Mouse (Mus musculus) megakaryocyte-erythroid progenitor cell, adult 5-6 weeks (primary cell): ENCODE measurements around the gene Ccdc170. TPM values are rescaled to one million over a fixed set of nuclear protein-coding genes. Genes with fewer than 3 reads are reported as not detected.

Experiments used
- ATAC-seq: replicated peaks from 2 replicates; pipeline ENCODE4 v1.8.0; 2016; ENCODE audit warnings: mild to moderate bottlenecking, inconsistent platforms; ENCODE audit not compliant: severe bottlenecking, poor library complexity, low FRiP score, low TSS enrichment
- total RNA-seq, 2 experiments: library from RNA; stranded (forward) in 1 of 2; stranded (reverse) in 1 of 2; fragments of 200-1000, 215-1000 nt in 1 of 2; fragments of >200 nt in 1 of 2; fragmentation: Nextera tagmentation in 1 of 2; gene quantifications; 2 replicates each; pipeline ENCODE4 v1.2.3; 2014 to 2017

Gene Ccdc170
- total RNA-seq, 2 experiments from 2014 or later: not detected

DNA sequence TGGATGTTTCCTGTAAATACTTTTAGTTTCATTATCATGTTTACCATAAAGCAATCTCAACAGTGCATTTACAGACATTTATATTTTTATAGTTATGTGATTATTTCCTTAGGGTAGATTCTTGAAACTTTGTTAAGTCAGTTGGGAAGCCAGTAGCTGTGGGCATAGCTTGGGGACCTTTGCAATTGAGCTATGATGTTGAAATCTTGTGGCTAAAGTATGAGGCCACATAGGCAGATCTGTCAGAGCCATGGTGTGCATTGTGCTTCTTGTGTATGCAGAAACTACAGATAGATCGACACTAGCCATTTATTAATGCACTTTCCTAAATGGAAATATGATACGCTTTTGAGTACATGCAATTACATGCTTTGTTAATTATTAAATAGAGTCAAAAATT, 35.3 kb downstream of the Ccdc170 start:
- ATAC-seq: no peak

DNA sequence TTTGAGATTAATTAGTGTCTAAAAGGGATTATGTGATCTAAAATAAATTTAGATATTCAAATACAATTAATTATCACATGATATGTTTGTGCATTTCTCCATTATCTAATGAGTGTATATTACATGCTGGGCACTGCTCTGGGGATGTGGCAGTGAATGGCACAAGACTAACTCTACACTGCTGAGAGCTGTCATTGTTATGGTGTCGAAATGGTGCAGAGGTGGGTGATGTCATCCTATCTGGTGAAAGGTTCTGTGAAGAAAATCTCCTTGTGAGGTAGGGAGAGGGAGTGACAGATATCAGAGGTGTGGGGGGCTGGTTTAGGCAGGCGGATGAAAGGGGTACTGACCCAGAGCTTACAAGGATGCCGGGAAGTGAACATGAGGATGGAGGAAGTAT, 37.3 kb downstream of the Ccdc170 start:
- no peak for ATAC-seq

DNA sequence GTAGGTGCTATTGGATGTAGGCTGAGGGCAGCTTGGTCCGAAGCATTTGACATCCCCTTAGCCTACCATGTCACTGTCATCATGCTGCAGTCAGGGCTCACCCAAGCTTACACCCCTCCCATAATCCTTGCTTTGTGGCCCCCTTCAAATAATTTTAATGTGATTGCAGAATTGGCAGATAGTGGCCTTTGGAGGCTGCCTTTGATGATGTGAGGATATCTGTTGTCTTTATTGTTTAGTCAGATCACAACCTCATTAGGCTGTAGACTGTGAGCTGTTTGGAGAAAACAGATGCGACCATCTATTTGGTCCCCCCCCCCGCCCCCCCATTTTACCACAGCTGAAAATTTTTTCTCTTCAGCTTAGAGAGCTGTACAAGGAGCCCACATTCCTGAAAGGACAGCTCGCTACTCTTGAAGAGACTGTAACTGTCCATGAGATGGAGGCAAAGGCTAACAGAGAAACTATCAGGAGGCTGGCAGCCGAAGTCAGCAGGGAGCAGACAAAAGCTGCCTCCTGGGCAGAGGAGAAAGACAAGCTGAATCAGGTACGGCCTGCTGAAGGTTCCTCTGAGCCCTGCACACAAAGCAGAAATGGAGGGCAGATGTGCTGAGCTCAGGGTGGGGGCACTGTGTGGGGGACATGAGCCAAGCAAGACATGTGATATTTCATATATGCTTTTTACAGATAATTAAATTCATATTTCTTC, 38.2 kb downstream of the Ccdc170 start:
- ATAC-seq: no peak

DNA sequence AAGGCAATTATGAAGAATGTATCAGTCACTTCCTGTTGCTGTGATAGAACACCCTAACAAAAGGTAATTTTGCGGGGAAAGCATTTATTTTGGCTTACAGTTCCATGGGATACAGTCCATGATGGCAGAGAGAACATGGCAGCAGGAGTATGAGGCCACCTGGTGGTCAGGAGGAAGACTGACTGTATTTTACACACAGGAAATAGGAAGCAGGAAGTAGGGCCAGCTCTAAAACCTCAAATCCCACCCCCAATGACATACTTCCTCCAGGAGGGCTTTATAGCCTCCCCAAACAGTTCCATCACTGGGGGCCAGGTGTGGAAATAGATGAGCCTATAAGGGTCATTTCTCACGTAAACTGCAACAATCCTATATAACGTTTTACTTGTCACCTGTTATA, 39.8 kb downstream of the Ccdc170 start:
- ATAC-seq: 0 out of 2 replicates have a peak, but pooled peaks have one; percentile 50

DNA sequence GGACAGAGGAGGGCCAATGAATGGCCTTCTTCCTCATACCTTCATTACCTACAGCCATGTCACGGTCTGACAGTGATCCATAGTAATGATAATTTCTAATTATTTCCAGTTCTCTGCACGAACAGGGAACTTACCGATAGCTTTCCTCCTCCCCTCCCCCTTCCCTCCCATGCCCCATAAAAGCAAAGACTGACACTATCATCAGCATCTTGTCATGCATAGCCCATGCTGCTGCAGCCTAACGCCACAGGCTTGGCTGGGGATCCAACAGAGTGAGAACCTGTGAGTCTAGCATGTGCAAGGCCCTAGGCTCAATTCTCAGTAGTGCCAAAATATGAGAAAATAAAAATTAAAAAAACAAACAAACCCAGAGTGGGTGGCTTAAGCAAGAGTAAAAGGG, 40.8 kb downstream of the Ccdc170 start:
- ATAC-seq: no peak

DNA sequence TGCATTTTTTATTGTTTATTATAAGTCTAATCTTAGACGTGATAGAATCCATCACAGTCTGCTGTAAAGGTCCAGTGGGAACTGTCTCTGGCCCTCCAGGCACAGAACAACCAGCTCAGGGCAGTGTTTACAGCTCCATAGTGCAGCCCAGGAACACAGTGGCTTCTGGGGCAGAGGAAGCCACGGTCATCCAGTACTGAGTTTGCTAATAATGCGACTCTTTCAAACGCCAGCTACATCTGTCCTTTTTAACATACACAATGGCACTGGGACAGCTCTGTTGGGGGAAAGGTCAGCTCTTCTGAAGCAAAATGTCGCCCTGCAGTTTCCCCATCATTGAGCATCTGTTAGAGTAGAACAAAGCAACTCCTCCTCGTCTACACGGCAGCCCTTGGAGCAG, 45.7 kb downstream of the Ccdc170 start:
- no peak for ATAC-seq

DNA sequence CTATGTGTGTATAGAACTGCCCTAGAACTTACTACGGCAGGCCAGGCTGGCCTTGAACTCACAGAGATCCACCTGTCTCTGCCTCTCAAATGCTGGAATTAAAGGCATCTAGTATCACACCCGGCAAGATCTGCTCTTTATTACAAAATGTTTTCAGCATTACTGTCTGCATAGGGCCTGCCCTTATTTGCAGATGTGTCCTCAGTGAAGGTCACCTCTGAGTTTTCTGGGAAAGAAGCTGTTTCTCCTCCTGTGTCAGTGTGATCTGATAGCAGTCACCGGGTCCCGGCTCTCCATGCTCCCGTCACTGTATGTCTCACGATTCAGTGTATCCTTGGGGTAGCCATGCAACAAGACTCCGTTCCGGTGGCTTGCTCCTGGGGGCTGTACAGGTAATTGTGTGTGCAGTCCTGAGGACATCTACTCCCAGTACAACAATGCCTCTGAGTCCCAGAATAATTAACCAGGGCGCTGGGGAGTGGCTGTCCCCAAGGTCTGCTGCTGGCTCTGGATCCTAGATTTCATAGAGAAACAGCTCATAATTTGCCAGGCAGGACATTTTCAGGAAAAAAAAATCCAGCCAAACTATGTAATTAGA, 48.4 kb downstream of the Ccdc170 start:
- no peak for ATAC-seq

DNA sequence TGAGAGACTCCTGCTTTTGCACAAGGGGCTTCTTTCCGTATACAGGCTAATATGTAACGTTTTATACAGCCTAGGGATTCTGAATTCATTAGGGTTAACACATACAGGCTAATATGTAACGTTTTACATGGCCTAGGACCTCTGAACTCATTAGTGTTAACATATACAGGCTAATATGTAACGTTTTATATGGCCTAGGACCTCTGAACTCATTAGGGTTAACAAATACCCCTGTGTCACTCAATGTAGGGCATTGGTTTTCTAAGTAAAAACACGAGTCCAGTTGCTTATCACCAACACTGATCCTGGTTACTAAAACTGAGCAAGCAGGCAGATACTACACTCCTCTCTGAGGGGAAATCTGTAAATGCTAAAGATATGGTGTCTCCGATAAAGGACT, 49.6 kb downstream of the Ccdc170 start:
- no peak for ATAC-seq

DNA sequence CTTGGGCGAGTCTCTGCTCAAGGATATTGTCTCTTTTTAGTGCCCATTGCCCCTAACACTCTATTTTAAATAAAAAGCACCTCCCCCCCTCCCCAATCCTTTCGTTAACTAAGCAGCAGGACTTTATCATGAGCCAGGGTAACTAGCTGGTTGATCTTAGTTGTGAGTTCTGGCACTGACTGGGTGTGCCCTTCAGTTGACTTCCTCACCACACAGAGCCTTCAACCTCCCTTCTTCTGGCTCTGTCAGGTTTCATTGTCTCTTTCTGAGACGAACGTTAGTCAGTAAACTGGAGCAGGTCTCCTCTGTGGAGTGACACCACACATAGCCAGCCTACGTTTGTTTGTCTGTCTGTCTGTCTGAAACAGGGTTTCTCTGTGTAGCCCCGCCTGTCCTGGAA, 50.4 kb downstream of the Ccdc170 start:
- ATAC-seq: no peak

DNA sequence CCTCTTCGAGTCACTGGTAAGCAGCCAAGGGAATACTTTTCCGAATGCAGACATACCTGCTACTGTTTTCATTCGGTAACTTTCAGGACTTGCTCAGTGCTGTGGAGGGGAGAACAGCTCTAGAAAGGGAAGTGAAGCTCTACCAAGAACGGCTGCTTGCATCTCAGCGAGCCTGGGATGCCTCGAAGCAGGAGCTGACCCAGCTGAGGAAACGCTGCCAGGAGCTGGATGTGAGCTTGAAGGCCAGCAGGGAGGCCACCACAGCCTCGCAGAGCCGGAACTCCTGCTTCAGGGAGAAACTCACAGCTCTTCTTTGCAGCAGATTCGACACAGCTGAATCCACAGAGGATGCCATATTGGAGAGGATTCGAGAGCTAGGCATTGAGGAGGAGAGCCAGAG, 51.6 kb downstream of the Ccdc170 start:
- no peak for ATAC-seq

DNA sequence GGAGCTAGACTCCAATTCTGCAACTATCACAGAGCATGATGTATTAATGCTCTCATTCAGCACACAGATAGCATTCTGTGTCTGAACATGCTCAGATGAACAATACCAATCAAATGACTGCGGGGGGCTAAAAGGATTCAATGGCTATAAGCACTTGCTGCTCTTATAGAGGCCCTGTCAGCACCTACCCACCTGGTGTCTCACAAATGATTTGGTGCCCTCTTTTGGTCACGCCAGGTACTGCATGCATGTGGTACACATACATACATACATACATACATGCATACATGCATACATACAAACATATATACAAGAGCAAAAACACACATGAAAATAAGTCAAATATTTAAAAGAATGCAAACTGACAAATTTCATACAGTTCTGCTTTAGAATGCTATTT, 63.2 kb downstream of the Ccdc170 start:
- 0 out of 2 replicates have a peak, but pooled peaks have one; percentile 30 for ATAC-seq

DNA sequence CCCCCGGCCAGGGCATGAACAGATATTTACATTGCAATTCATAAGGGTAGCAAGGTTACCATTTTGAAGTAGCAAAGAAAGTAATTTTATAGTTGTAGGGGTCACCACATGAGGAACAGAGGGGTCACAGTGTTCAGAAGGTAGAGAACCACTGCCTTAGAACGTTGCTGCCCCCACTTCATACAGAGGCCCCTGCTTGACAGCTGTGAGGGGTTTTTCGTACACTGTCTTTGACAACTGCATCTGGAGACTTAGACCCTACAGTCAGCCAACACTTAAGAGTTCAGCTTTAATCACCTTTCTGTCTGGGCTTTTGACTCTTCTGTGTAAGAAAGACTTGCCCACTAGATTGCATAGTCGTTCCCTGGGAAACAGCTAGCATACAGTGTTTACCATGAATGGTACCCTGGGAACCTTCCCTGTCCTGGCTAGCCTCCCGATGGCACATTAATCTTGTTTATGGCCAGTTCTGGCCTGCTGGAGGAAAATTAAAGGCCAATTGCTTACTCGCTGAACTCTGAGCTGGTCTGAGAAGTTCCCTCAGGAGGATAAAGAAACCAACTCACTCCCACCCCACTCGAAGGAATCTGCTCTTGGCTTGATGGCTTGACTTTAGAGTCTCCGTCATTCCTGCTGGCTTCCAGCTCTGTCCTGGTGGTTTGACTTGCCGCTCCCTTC, 71.3 kb downstream of the Ccdc170 start:
- no peak for ATAC-seq

DNA sequence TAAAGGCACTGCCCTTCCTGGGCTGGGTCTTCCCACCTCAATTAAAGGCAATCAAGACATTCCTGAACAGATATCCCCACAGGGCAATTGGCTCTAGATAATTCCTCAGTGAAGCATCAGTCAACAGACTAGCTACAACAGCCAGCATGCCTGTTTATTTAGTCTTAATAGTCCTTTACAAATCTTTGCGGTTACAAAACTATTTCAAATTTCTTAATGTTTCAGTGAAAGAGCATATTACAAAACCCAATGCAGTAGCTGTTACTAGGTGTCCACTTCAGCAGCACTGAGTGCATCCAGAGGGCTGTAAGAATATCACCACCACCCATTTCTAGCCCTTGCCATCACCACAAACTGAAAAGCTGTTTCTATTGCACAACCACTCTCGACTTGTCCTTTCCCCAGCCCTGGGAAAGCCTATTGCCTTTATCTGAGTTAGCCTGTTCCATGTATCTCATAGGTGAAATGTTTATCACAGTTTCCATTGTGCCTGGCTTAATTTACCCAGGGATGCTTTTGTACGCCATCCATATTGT, 74.6 kb downstream of the Ccdc170 start:
- ATAC-seq: no peak

DNA sequence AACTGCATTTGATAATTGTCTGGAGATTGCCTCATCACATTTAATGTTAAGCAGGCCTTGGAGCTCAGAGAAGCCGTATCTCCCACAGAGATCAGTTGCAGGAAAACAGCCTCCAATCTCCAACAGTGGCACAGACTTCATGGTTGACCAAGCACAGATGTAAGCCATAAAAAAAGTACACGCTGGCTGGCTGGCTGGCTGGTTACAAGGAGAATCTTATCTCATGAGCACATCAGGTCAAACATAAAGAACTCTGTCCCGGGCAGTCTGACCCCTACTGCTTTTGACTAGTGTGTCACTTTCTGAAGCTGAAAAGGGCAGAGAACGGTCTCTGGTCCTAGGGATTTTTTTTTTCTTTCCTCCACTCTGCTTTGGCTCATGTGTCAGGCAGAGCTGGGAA, 76.8 kb downstream of the Ccdc170 start:
- no peak for ATAC-seq

DNA sequence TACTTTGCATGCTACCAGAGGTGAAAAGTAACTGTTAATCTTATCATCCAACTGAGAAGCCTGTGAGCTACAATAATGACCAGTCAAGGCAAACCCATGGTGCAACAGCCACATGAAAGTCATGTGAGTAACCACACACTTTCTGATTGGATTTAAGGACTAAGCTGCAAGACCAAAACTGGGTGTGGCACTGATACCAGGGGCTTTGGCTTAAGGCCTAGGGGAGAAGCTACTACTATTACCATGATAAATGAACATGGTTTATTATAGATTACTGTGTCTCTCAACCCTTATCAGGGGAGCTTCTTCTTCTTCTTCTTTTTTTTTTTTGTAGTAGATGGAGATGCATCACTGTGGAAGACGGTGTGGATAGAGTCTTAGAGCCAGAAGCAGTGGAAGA, 82.8 kb downstream of the Ccdc170 start:
- 0 out of 2 replicates have a peak, but pooled peaks have one; percentile 52 for ATAC-seq

DNA sequence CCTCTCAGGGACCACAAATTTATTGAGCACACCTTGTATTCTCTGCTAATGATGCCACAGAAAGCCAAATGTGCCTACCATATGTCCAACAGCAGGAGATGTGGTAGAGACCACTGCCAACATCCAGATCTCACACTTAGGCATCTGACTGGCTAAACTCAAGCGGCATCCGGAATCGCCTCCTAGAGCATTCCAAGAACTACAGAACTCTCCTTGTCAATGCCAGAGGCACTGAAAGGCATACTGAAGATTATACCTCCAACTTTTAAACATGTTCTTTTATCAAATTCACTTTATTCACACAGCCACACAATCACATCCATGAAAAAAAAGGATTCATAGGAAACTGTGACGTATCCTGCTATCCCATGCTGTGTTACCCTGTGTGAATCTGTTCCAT, 88.5 kb downstream of the Ccdc170 start:
- no peak for ATAC-seq

DNA sequence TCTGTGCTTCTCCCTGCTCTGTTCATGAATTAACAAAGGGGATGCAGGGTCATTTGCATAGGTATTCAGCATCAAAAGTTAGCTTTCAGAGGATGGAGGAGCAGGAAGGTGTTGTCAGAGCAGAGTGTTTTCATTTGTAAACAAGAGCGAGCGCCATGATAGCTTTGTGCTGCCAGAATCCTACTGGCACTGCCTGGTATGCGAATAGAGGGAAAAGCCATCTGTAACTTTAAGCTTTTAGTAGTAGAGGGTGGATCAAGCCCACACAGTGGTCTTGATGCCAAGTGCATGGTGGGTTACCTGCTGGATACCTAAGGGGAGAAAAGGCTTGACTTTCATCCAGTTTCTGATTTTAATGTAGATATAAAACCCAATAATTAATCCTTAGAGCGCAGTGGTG, 89.0 kb downstream of the Ccdc170 start:
- ATAC-seq: no peak

DNA sequence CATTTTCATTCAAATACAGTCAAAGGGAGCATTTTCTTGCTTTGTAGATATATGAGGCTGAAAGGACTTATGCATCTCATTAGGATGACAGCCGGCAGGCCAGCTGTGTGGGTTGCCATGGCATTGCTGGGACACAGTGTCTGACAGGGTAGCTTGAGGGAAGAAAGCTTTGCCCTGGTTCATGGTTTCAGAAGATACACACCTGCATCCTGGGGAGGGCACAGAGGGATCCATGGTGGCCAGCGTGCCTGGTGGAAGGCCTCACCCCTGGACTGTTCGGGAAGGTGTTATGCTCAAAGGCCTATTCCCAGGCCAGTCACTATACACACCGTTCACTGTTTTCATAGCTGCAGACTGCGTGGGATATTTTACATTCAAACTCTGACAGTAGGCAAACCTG, 99.6 kb downstream of the Ccdc170 start:
- no peak for ATAC-seq

DNA sequence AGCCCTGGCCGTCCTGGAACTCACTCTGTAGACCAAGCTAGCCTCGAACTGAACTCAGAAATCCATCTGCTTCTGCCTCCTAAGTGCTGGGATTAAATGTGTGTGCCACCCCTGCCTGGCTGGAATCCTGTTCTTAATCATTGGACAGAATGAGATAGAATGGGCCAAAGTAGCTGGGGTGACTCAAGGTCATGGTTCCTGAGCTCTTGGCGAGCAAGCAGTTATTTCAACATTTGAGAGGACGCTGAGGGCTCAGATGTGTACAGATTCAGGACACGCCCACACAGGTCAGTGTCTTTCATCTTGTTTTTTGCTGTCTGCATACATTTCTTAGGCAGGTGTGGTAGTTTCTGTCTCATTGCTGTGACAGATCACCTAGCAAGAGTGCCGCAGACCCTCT, 104.4 kb downstream of the Ccdc170 start:
- no peak for ATAC-seq

DNA sequence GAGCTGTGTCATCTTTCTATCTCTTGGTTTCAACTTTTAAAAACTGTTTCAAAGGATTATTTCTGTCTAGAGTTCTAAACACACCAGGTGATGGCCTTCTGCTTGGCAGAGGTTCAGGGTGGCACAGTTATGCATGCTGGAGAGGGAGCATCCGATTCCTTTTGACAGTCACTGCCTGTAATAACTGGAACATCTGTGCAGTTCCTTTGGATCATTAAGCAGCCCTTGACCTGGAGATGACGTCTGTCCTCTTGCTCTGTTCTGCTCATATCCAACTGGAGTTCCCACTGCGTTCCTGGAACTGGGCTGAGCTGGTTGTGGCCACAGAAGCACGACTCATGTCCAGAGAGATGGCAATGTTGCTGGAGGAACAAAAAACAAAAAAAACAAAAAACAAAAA, 107.3 kb downstream of the Ccdc170 start:
- no peak for ATAC-seq

DNA sequence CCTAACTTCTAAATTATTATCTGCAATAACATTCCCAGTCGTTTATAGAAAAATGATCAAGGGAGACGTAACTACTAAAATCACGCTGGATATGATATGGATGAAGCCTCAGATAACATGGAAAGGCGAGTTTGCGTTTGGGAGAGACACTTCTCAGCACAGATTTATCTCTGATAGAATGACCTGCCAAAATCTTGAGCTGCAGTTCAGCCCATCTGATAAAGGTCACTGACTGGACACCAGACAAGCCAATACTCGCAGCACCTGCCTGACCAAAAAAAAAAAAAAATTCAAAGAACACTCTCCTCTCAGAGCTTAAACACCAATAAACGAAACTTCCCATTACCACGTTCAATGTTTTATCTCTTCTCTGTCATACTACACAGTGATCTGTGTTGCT, 108.7 kb downstream of the Ccdc170 start:
- no peak for ATAC-seq
